15 mouse cellular contexts compared by ENCODE assay signal in genomic region chr19:35066352-35066935, GRCm38 (mm10).
"Had no signal": no experiment of that assay in that cellular context is flagged by ENCODE, and none has a peak within 500 bp of the region (broad histone marks: within the 10 kb centered on the region; RNA-seq: fewer than 3 reads in every experiment).

No protein-coding gene starts in this region.

- H3K4me1 ChIP-seq: limb, embryonic 10.5 days; limb, embryonic 13.5 days; liver, embryonic 13.5 days; midbrain, embryonic 12.5 days; neural tube, embryonic 13.5 days had no signal

- H3K9ac ChIP-seq: limb, embryonic 13.5 days; liver, embryonic 13.5 days; midbrain, embryonic 12.5 days; neural tube, embryonic 13.5 days had no signal

- H3K4me2 ChIP-seq: limb, embryonic 13.5 days; liver, embryonic 13.5 days; midbrain, embryonic 12.5 days; neural tube, embryonic 13.5 days had no signal

- H3K27ac ChIP-seq: limb, embryonic 10.5 days; limb, embryonic 13.5 days; liver, embryonic 13.5 days; midbrain, embryonic 12.5 days; neural tube, embryonic 13.5 days had no signal

- H3K9me3 ChIP-seq: limb, embryonic 10.5 days; limb, embryonic 13.5 days; liver, embryonic 13.5 days; midbrain, embryonic 12.5 days; neural tube, embryonic 13.5 days had no signal

- DNase-seq: kidney, adult 8-10 months; liver; liver, embryonic 13.5 days; lung, adult 2 months; lung, postnatal 14 days; lung, postnatal 4 days; thymus, adult 18-20 months; thymus, postnatal 36 days had no signal

- H3K27me3 ChIP-seq: limb, embryonic 13.5 days; liver, embryonic 13.5 days; midbrain, embryonic 12.5 days; neural tube, embryonic 13.5 days had no signal

- H3K4me3 ChIP-seq: limb, embryonic 10.5 days; limb, embryonic 13.5 days; liver, embryonic 13.5 days; midbrain, embryonic 12.5 days; myocyte; neural tube, embryonic 13.5 days had no signal

- H3K36me3 ChIP-seq: limb, embryonic 10.5 days; limb, embryonic 13.5 days; liver, embryonic 13.5 days; midbrain, embryonic 12.5 days; neural tube, embryonic 13.5 days had no signal

- ATAC-seq: intestine, postnatal 0 days; midbrain, embryonic 16.5 days had no signal
